Mouse (Mus musculus): ENCODE data around the gene Rab3il1.

- TF ChIP-seq CTCF (IDR thresholded peaks at IDR 0.05) (no peak), EP300 (IDR thresholded peaks at IDR 0.05) (no peak)
These were observed 61.4 kb downstream of the Rab3il1 start for GRCm38 (mm10) chr19:10062862-10063261.

All from lung, postnatal 0 days (tissue).